Mouse (Mus musculus): ENCODE measurements at regions not wholly inside any gene's neighbourhood (a gene's known extent, or its start where the extent isn't known, plus 50 kb on each side); places are given as distances from the start of the nearest gene placed in this dataset.

- TF ChIP-seq CTCF (IDR thresholded peaks at IDR 0.05; ENCODE audit: low read depth) = no peak
- DNase-seq (ENCODE audit: low spot score) = no peak
- H3K9me3 ChIP-seq (ENCODE audit: low read length) = no peaks in the 10 kb centered on the region
- no peak overlapping the region for H3K4me2 ChIP-seq (ENCODE audit: low read depth, low read length)
- no peak for ATAC-seq
- H3K27ac ChIP-seq = no peak overlapping the region
- H3K27me3 ChIP-seq (ENCODE audit: insufficient read depth, low read length) = no peaks in the 10 kb centered on the region
- H3K36me3 ChIP-seq (ENCODE audit: insufficient read depth, low read length) = no peaks in the 10 kb centered on the region
- no peaks in the 10 kb centered on the region for H3K4me1 ChIP-seq (ENCODE audit: insufficient read depth, low read length)
- no peak overlapping the region for H3K4me3 ChIP-seq (ENCODE audit: low read length)
- WGBS = 70% methylated on average over 5 of the region's 5 CpGs
- H3K9ac ChIP-seq (replicated peaks; ENCODE audit: low read length) = no peak overlapping the region
Measured at GRCm38 (mm10) chr1:166735545-166735944, 53.9 kb upstream of the Fmo9 start.

- 2% methylated on average over 2 of the region's 2 CpGs for WGBS
- H3K27me3 ChIP-seq (ENCODE audit: insufficient read depth, low read length) = no peaks in the 10 kb centered on the region
- H3K36me3 ChIP-seq (ENCODE audit: insufficient read depth, low read length) = no peaks in the 10 kb centered on the region
- DNase-seq (ENCODE audit: low spot score) (peak; percentile 57), ATAC-seq (no peak)
- H3K27ac ChIP-seq = no peak overlapping the region
- H3K9ac ChIP-seq (replicated peaks; ENCODE audit: low read length) = no peak overlapping the region
- H3K9me3 ChIP-seq (ENCODE audit: low read length) = no peaks in the 10 kb centered on the region
- H3K4me2 ChIP-seq (ENCODE audit: low read depth, low read length) = no peak overlapping the region
- H3K4me1 ChIP-seq (ENCODE audit: insufficient read depth, low read length) = no peaks in the 10 kb centered on the region
- TF ChIP-seq CTCF (IDR thresholded peaks at IDR 0.05; ENCODE audit: low read depth) = peak; percentile 81
- no peak overlapping the region for H3K4me3 ChIP-seq (ENCODE audit: low read length)
Measured at GRCm38 (mm10) chr1:166738029-166738428, 56.4 kb upstream of the Fmo9 start.

GRCm38 (mm10) chr1:166750236-166750635, 68.6 kb upstream of the Fmo9 start:
- H3K27me3 ChIP-seq (ENCODE audit: insufficient read depth, low read length) = no peaks in the 10 kb centered on the region
- no peak for TF ChIP-seq CTCF (IDR thresholded peaks at IDR 0.05; ENCODE audit: low read depth)
- no peak overlapping the region for H3K9ac ChIP-seq (replicated peaks; ENCODE audit: low read length)
- no peak overlapping the region for H3K27ac ChIP-seq
- no peaks in the 10 kb centered on the region for H3K9me3 ChIP-seq (ENCODE audit: low read length)
- no peaks in the 10 kb centered on the region for H3K36me3 ChIP-seq (ENCODE audit: insufficient read depth, low read length)
- ATAC-seq (no peak), DNase-seq (ENCODE audit: low spot score) (peak; percentile 58)
- WGBS = 51% methylated on average over 4 of the region's 4 CpGs
- H3K4me3 ChIP-seq (ENCODE audit: low read length) = no peak overlapping the region
- no peak overlapping the region for H3K4me2 ChIP-seq (ENCODE audit: low read depth, low read length)
- H3K4me1 ChIP-seq (ENCODE audit: insufficient read depth, low read length) = no peaks in the 10 kb centered on the region

- 79% methylated on average over 4 of the region's 4 CpGs for WGBS
- H3K4me2 ChIP-seq (ENCODE audit: low read depth, low read length) = no peak overlapping the region
- no peak overlapping the region for H3K27ac ChIP-seq
- no peaks in the 10 kb centered on the region for H3K4me1 ChIP-seq (ENCODE audit: insufficient read depth, low read length)
- H3K36me3 ChIP-seq (ENCODE audit: insufficient read depth, low read length) = no peaks in the 10 kb centered on the region
- DNase-seq (ENCODE audit: low spot score) (no peak), ATAC-seq (no peak)
- no peaks in the 10 kb centered on the region for H3K27me3 ChIP-seq (ENCODE audit: insufficient read depth, low read length)
- TF ChIP-seq CTCF (IDR thresholded peaks at IDR 0.05; ENCODE audit: low read depth) = no peak
- no peaks in the 10 kb centered on the region for H3K9me3 ChIP-seq (ENCODE audit: low read length)
- H3K4me3 ChIP-seq (ENCODE audit: low read length) = no peak overlapping the region
- H3K9ac ChIP-seq (replicated peaks; ENCODE audit: low read length) = no peak overlapping the region
Measured at GRCm38 (mm10) chr1:166750777-166751176, 69.1 kb upstream of the Fmo9 start.

- H3K4me3 ChIP-seq (ENCODE audit: low read length) = no peak overlapping the region
- no peak for TF ChIP-seq CTCF (IDR thresholded peaks at IDR 0.05; ENCODE audit: low read depth)
- 93% methylated on average over 3 of the region's 3 CpGs for WGBS
- H3K36me3 ChIP-seq (ENCODE audit: insufficient read depth, low read length) = no peaks in the 10 kb centered on the region
- H3K27ac ChIP-seq = no peak overlapping the region
- no peaks in the 10 kb centered on the region for H3K4me1 ChIP-seq (ENCODE audit: insufficient read depth, low read length)
- H3K9ac ChIP-seq (replicated peaks; ENCODE audit: low read length) = no peak overlapping the region
- ATAC-seq (no peak), DNase-seq (ENCODE audit: low spot score) (no peak)
- no peak overlapping the region for H3K4me2 ChIP-seq (ENCODE audit: low read depth, low read length)
- no peaks in the 10 kb centered on the region for H3K9me3 ChIP-seq (ENCODE audit: low read length)
- no peaks in the 10 kb centered on the region for H3K27me3 ChIP-seq (ENCODE audit: insufficient read depth, low read length)
Measured at GRCm38 (mm10) chr1:166751436-166751835, 69.8 kb upstream of the Fmo9 start.

- Histone ChIP-seq H3K4me3 (ENCODE audit: low read length) (no peak overlapping the region), H3K36me3 (ENCODE audit: insufficient read depth, low read length) (no peaks in the 10 kb centered on the region), H3K27me3 (ENCODE audit: insufficient read depth, low read length) (no peaks in the 10 kb centered on the region), H3K4me2 (ENCODE audit: low read depth, low read length) (no peak overlapping the region), H3K27ac (no peak overlapping the region), H3K9ac (replicated peaks; ENCODE audit: low read length) (no peak overlapping the region), H3K4me1 (ENCODE audit: insufficient read depth, low read length) (no peaks in the 10 kb centered on the region), H3K9me3 (ENCODE audit: low read length) (no peaks in the 10 kb centered on the region)
- ATAC-seq (no peak), DNase-seq (ENCODE audit: low spot score) (no peak)
- 77% methylated on average over 6 of the region's 6 CpGs for WGBS
- no peak for TF ChIP-seq CTCF (IDR thresholded peaks at IDR 0.05; ENCODE audit: low read depth)
Measured at GRCm38 (mm10) chr1:166752990-166753709, 71.5 kb upstream of the Fmo9 start.

- no peak overlapping the region for H3K4me2 ChIP-seq (ENCODE audit: low read depth, low read length)
- no peak for TF ChIP-seq CTCF (IDR thresholded peaks at IDR 0.05; ENCODE audit: low read depth)
- H3K4me3 ChIP-seq (ENCODE audit: low read length) = no peak overlapping the region
- no peak overlapping the region for H3K9ac ChIP-seq (replicated peaks; ENCODE audit: low read length)
- DNase-seq (ENCODE audit: low spot score) (no peak), ATAC-seq (no peak)
- H3K27me3 ChIP-seq (ENCODE audit: insufficient read depth, low read length) = no peaks in the 10 kb centered on the region
- H3K36me3 ChIP-seq (ENCODE audit: insufficient read depth, low read length) = no peaks in the 10 kb centered on the region
- H3K9me3 ChIP-seq (ENCODE audit: low read length) = no peaks in the 10 kb centered on the region
- 79% methylated on average over 2 of the region's 2 CpGs for WGBS
- no peaks in the 10 kb centered on the region for H3K4me1 ChIP-seq (ENCODE audit: insufficient read depth, low read length)
- H3K27ac ChIP-seq = no peak overlapping the region
Measured at GRCm38 (mm10) chr1:166758987-166759386, 77.3 kb upstream of the Fmo9 start.

Data from hindbrain, postnatal 0 days (tissue).